Mouse (Mus musculus): ENCODE measurements around the gene Camkk2. TPM values are rescaled to one million over a fixed set of nuclear protein-coding genes. Genes with fewer than 3 reads are reported as not detected.
A peak's percentile ranks its signal among the peaks of the same experiment; 100 is the strongest.

Camkk2 gene
- total RNA-seq, 2 experiments from 2014 or later, result 11.0 to 11.4 TPM

DNA sequence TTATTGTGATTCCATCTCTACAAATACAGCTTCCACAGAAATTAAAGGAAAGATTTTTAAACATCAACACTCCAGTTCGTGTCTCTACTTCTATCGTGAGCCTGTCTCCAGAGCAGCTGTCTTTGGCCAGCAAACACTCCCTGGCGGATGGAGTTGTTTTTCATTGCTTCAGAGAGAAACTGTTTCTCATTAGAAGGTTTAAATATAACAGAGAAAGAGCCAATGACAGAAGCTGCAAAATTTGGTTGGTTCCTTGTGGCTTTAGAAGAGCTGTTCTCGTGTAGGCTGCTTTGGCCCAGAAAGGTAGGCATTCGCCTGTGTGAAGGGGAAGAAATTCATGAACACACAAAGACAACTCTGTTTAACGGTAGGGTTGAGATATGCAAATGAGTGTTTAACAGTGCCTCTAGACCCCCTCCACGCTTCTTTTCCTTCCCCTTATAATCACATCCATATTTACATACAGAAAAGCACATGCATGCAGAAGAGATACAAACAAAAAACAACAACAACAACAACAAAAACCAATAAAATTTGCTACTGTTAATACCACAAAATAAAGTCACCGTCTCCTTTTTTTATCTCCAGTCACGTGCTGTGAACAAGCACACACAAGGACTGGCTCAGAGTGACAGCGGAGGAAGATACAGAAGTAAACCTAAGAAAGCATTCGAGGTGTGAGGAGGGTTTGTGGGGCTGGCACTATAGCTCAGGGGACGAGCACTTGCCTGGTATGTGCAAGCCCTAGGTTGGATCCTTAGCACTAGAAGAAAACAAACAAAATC is 7.0 kb upstream of the Camkk2 start:
- DNase-seq (ENCODE audit: low spot score), result no peak
- intact Hi-C loops (cut with DNase I), result no loop called here

DNA sequence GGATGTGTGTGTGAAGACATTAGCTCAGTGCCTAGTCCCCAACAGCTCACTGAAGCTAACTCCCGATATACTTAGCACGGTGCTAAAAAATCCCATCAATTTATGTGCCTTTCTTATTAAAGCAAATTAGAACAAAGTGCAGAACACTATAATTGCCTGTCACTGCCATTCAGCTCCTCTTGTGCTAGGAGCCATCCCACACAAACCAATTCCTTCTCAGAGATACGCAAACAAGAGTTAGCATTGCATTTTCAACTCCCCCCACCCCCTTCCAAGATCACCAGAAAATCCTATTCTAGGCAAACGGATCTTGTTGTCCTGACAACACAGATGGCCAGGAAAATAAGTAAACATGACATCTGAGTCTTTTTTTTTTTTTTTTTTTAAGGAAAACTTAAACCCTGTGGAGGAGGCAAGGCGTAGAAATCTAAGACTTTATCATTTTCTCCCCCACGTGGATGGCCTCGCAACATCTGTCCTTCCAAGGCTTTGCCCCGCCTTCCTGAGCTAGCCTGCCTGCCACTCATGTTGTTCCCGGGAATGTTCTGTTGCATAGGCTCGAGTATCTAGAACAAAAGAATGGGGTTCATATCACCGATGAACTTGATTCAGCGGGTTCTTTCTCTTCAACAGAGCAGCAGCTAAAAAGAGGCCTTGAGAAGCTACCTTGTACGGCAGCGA is 4.7 kb upstream of the Camkk2 start:
- intact Hi-C loops (cut with DNase I), result loop anchor here (5.0 kb wide), 1 partner anchor 33 kb away; no protein-coding TSS in a partner anchor
- DNase-seq (ENCODE audit: low spot score), result no peak

DNA sequence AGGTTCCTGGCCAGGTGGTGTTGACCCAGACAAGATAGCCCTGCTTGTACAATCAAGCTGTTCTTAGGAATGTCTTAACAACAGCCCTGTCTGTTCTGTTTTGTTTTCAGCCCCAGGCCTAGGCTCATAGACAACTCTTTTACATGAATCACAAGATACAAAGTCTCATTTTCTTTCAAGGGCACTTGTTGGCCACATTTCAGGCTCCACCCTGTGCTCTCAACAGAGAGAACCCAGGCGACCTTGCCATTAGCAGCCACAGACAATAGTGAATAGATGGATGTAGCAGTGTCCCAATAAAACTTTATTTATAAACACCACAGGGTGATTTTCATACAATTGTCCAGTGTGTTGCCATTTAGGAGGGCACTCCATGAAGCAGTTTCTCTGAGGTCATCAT is 2.9 kb upstream of the Camkk2 start:
- DNase-seq (ENCODE audit: low spot score), result no peak
- intact Hi-C loops (cut with DNase I), result loop anchor here (5.0 kb wide), 1 partner anchor 35 kb away; no protein-coding TSS in a partner anchor

DNA sequence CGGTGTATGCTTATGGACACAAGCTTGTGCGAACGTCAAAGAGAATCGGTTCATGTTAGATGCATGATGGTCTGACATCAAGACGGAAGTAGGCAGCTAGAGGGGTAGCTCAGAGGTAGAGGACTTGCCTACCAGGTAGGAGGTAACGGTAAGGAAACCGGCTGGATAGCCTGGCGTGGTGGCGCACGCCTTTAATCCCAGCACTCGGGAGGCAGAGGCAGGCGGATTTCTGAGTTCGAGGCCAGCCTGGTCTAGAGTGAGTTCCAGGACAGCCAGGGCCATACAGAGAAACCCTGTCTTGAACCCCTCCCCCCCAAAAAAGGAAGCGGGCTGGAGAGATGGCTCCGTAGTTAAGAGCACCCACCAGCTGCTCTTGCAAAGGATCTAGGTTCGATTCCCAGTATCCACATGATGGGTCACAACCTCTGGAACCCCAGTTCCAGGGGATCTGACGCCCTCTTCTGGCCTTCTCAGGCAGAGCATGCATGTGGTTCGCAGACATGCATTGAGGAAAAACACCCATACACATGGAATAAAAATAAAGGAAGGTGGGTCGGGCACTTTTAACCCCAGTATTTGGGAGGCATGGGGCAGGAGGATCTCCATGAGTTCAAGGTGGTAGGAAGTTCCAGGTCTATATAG is 1.7 kb upstream of the Camkk2 start:
- DNase-seq (ENCODE audit: low spot score), result no peak
- intact Hi-C loops (cut with DNase I), result loop anchor here (5.0 kb wide), 1 partner anchor 36 kb away; no protein-coding TSS in a partner anchor

DNA sequence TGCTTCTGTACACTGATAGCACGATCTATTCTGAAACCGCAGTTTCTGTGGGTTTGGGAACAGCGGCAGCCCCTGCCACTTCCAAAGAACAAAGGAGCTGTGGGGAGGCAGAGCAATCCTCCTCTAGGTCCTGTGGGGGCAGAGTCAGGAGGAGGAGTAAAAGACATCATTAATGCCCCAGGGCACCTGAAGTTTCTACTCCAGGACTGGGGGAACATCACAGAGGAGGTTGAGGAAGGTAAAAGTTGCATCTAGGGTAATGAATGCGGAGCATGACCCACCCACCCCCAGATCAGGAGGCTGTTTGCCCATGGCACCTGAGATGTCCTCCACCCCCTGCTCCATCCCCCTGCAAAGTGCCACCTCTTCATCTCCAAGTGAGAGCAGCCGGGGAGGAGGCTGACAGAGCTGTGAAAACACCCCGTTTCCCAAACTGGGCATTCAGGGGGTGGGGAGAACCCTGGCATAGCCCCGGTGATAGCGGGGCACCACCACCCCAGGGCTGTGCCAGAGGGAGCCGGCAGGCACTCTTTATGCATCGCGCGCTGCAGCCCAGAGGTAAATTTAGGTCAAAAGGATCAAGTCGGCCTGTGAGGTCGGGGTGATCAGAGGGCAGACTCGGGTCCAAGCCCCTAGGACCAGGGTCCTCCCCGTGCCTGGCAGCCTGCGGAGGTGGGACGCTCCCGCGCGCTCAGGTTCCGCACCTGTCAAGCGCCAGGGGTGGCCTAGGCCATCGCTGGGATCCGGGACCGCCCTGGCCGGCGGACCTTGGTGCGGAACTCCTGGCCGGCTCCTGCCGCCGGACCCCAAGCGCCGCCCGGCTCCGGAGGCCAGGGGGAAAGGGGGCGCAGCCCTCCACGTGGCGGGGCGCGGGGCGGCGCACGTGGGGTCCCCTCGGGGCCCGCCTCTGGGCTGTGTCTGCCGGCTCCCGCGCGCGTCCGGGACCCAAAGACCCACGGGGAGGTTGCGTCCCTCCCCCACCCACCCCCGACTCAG is 680 bp downstream of the Camkk2 start:
- no peak for DNase-seq (ENCODE audit: low spot score)
- intact Hi-C loops (cut with DNase I), result loop anchor here (5.0 kb wide), 1 partner anchor 276 kb away; the partner anchor contains the start of gene Atp2a2

GRCm38 (mm10) chr5:122777322-122777721 is 1.9 kb downstream of the Camkk2 start:
- DNase-seq (ENCODE audit: low spot score), result no peak
- intact Hi-C loops (cut with DNase I), result loop anchor here (5.0 kb wide), 1 partner anchor 275 kb away; the partner anchor contains the start of gene Atp2a2

DNA sequence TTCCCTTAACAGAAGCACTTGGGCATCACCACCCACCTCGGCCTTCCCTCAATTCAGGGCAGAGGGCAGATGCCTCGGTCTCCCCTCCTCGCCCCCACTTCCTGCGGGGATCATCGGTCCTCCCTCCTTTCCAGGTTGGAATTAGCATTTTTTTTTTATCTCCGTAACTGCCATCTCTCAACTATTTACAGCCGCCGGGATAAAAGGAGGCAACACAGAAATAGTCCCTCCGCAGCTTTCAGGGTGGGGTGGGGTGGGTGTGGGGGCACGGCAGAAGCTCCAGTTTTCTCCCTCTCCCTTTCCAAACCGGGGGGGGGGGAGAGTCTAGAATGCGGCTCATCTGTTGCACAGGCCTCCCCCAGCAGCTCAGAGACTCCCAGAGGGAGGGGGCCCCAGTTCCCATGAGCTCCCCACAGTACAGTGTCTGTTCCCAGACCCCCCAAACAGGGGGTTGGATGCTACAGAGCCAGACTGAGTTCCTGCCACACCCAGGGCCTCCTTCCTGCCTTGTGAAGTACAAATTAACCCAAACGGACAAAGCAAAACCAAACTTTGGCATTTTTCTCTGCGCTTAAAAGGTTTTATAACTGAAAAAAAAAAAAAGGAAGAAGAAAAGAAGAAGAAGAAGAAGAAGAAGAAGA is 3.4 kb downstream of the Camkk2 start:
- DNase-seq (ENCODE audit: low spot score), result no peak
- intact Hi-C loops (cut with DNase I), result loop anchor here (5.0 kb wide), 1 partner anchor 273 kb away; the partner anchor contains the start of gene Atp2a2

DNA sequence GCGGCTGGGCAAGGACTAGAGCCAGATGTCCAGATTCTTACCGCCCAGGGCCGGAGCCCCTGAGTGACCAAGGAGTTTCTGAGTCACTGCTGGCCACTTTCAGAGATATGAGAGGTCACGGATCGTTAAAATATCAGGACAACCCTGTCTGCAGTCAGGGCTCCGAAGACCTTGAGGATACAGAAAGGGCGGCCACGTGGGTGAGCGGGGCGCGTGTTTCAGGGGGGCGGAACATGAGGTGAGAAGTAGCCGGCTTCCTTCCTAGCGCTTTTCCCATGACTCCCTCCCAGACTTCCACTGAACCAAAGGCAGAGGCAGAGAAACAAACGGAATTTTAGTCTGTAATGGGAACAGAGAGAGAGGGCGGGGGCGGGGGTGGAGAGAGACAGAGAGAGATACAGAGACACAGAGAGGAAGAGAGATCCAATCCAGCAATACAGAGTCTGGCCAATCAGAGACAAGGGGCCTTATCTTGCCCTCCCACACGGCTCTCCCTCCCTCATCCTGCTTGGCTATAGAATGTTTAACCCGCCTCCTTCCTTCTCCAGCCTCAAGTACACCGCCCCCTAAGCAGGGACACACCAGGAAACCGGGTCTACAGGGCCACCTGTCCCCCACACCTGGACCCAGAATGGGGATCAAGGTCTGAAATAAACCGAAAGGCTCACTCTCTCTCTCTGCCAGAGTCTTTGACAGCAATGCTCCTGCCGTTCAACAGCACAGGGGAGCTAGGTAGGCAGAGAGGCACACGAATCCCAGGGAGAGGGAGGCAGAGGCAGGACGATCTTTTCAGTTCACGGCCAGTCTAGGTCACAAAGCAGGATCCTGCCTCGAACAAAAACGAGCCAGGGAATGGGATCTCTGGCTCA is 4.2 kb downstream of the Camkk2 start:
- DNase-seq (ENCODE audit: low spot score), result no peak
- intact Hi-C loops (cut with DNase I), result loop anchor here (5.0 kb wide), 1 partner anchor 273 kb away; the partner anchor contains the start of gene Atp2a2

- DNase-seq (ENCODE audit: low spot score), result no peak
- intact Hi-C loops (cut with DNase I), result no loop called here
Measured at GRCm38 (mm10) chr5:122773756-122774155, 5.5 kb downstream of the Camkk2 start.

- no peak for DNase-seq (ENCODE audit: low spot score)
Measured at GRCm38 (mm10) chr5:122771428-122771827, 7.8 kb downstream of the Camkk2 start.

DNA sequence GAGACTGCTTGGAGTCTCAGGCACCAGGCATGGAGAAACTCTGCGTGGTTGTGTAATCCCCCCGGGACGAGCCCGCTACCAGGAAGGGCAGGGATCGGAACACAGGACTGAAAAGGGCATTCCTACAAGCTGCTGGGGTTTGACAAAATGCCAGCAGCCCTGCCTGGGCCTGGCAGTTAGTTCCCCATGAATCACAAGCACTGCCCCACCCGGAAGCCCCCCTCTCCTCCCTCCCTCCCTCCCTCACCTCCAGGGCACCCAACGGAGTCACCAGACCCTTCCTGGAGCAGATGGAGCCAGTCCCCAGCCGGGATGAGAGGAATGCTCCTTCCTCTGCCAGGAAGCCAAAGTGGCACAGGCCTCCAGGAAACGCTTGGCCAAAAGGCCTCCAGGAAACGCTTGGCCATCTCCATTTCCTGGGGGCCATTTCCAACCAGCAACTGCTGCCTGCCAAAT is 8.4 kb downstream of the Camkk2 start:
- peak; percentile 82 for DNase-seq (ENCODE audit: low spot score)
- intact Hi-C loops (cut with DNase I), result no loop called here

More at GRCm38 (mm10) chr5:122771428-122771827, 7.8 kb downstream of the Camkk2 start:
- intact Hi-C loops (cut with DNase I), result no loop called here

- intact Hi-C loops (cut with DNase I), result no loop called here
- DNase-seq (ENCODE audit: low spot score), result peak; percentile 55
Measured at GRCm38 (mm10) chr5:122770304-122770703, 8.9 kb downstream of the Camkk2 start.

GRCm38 (mm10) chr5:122769101-122769568 is 10.1 kb downstream of the Camkk2 start:
- intact Hi-C loops (cut with DNase I), result no loop called here
- DNase-seq (ENCODE audit: low spot score), result no peak

DNA sequence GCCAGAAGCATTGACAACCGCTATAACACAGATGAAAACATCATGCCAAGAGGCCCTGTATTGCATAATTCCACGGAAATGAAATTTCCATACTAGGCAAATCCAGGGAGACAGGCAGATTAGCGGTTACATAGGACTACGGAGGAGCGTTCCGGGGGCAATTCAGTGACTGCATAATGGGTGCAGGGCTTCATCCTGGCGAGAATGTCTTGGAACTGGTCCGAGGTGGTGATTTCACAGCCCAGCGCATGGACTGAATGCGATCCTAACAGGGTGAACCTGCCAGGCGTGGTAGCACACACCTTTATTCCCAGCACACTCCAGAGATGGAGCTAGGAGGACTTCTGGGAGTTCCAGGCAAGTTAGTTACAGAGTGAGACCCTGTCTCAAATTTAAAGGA is 11.9 kb downstream of the Camkk2 start:
- intact Hi-C loops (cut with DNase I), result no loop called here
- DNase-seq (ENCODE audit: low spot score), result no peak

DNA sequence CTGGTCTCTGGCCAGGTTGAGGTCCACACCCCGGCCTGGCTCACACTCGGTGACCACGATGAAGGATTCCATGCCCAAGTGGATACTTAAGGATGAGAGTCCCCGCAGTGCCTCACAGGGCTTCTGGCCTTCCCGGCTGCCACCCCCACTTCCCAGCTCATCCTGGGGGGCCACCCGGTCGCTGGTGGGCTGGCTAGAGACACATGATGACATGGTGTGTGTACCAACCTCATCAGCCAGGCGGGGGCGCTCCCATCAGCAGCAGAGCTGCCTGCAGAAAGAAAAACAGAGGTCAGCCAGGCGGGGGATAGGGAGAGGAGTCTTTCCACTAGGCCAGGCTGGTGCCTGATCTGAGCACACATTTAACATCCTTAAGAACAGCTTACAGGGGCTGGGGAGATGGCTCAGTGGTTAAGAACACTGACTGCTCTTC is 15.2 kb downstream of the Camkk2 start:
- no peak for DNase-seq (ENCODE audit: low spot score)
- intact Hi-C loops (cut with DNase I), result no loop called here

- no peak for DNase-seq (ENCODE audit: low spot score)
- intact Hi-C loops (cut with DNase I), result no loop called here
Measured at GRCm38 (mm10) chr5:122763271-122764031, 15.8 kb downstream of the Camkk2 start.

GRCm38 (mm10) chr5:122756680-122757079 is 22.5 kb downstream of the Camkk2 start:
- no peak for DNase-seq (ENCODE audit: low spot score)
- intact Hi-C loops (cut with DNase I), result no loop called here
